Mouse (Mus musculus): ENCODE measurements around the gene 2610528J11Rik. TPM values are rescaled to one million over a fixed set of nuclear protein-coding genes. Genes with fewer than 3 reads are reported as not detected.
"Not testable (repeated sequence)": the region's sequence is repeated elsewhere in the genome, so short reads cannot be mapped to it uniquely, and the experiment has no call there.

The 2610528J11Rik gene
- polyA plus RNA-seq (2012; ENCODE audit: insufficient read depth, insufficient read length, missing spikeins): not detected in 2 replicates

DNA sequence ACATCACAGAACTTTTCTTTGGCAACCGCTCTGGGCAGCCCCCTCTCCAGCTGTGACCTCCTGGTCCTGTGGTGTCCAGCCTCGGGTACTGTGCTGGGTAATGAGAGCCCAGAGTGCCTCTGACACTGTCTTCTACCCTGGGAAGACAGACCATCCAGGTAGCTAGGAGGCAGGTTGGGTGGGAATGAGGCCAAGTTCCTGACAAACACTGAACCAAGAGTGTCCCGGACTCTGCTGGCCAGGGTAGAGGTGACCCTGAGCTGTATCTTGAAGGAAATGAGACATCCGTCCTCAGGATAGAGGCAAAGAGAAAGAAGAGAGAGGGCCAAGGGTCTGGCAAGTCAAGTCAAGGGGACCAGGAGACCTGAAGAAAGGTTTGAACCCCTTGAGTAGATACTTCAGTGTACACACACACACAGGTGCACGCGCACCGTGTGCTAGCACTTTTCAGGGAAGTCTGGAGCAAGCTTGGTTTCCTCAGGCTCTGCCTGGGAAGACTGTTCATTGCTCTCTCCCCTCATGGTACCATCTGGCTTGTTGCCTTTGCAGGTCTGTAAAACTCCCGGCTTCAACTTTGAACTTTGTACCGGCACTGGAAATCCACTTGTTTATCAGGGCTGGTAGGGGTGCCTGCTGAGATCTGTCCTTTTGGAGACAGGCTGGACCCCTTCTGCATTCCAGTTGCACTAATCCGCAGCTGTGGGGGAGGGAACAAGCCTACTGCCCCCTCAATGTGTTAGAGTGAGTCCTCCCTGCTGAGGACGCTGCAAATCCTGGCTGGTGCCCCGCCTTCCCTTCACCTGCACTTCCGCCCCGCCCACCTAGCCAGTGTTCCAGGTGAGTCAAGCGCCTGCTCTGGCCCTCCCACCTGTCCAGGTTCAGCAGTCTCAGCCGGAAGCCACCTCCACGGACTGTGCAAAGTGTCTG lies at the start of gene 2610528J11Rik:
Gene 2610528J11Rik, plus strand, starts transcription at position 592 of the 927 bp plus-strand sequence.
- TF ChIP-seq CTCF (IDR thresholded peaks at IDR 0.05; ENCODE audit: low read depth, low read length): no peak
- no peak for TF ChIP-seq POLR2A (IDR thresholded peaks at IDR 0.05; ENCODE audit: borderline replicate concordance, low read depth, low read length)
- H3K4me3 ChIP-seq (ENCODE audit: insufficient read depth, low read length): no peak within 1 kb of the TSS
- no peaks in the 10 kb centered on the region for H3K4me1 ChIP-seq (ENCODE audit: control insufficient read depth, insufficient read depth, low read length)
- H3K27ac ChIP-seq (ENCODE audit: insufficient read depth, low read depth, low read length): no peak within 1 kb of the TSS

DNA sequence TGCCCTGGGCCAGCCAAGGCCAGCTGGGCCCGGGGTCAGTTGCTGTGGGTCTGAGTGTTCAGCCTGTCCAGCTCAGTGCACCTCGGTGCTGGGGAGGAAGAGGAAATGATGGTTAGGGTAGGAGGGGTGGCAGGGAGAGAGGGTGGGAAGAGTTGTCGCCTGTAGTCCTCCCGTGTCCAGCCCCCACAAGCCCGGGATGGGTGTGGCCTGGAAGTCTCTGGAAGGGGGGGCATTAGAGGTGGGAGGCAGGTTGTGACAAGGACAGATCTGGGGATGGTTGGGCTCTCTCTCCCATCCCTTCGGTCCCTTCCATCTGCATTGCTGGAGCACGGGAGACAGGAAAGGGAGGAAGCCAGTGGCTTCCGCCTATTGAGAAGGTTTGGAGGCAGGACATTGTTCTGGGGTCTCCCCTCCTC lies 37.1 kb upstream of the 2610528J11Rik start, which contains the start of gene Tie1:
Gene Tie1, minus strand, starts transcription at position 345 of the 416 bp plus-strand sequence.
- Histone ChIP-seq H3K4me1 (ENCODE audit: control insufficient read depth, insufficient read depth, low read length) (no peaks in the 10 kb centered on the region), H3K4me3 (ENCODE audit: insufficient read depth, low read length) (no peak within 1 kb of the TSS), H3K27ac (ENCODE audit: insufficient read depth, low read depth, low read length) (no peak within 1 kb of the TSS)
- TF ChIP-seq CTCF (IDR thresholded peaks at IDR 0.05; ENCODE audit: low read depth, low read length): no peak
- TF ChIP-seq POLR2A (IDR thresholded peaks at IDR 0.05; ENCODE audit: borderline replicate concordance, low read depth, low read length): no peak

DNA sequence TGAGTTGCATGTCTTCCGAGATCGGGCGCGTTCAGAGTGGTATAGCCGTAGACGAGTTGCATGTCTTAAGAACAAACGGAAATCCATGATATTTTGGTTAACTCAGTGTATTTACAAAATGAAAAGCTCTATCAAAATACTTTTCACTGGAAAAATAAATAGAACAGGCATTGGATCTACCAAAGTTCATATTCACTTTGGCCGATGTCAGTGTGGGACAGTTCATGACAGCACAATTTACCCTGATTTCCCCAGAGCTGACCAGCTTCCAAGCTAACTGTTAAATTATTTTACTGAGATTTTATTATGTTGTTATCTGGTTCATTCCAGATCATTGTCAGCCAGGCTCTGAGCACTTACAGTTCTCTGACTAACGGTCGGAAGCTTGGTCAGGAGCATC lies 36.3 kb upstream of the 2610528J11Rik start:
- H3K4me3 ChIP-seq (ENCODE audit: insufficient read depth, low read length): no peak overlapping the region
- no peak overlapping the region for H3K27ac ChIP-seq (ENCODE audit: insufficient read depth, low read depth, low read length)
- TF ChIP-seq POLR2A (IDR thresholded peaks at IDR 0.05; ENCODE audit: borderline replicate concordance, low read depth, low read length): no peak
- no peak for TF ChIP-seq CTCF (IDR thresholded peaks at IDR 0.05; ENCODE audit: low read depth, low read length)
- H3K4me1 ChIP-seq (ENCODE audit: control insufficient read depth, insufficient read depth, low read length): no peaks in the 10 kb centered on the region

DNA sequence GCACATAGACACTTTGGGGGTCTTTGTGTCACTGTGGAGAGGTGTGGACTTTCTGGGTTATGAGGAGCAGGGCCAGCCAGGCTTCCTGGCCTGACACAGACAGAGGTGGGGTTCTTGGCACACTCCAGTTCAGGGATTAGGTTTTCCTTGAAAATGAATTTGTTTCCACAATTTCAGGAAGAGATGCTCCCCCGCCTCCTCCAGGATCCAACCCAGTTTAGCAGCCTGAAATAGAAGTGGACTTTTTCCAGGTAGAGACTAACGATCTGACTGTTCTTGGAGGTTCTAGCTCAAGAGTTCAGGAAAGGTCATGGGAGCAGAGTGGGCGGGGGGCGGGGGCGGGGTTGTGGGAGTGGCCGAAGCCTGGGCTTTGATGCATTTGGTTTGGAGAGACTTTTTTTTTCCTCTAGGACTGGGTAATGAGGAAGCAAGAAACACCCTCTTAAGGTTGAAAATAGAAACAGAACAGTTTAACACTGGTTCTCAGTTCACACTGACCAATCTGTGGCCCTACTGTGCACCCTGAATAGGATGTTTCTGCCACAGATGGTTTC lies 26.6 kb upstream of the 2610528J11Rik start:
- TF ChIP-seq POLR2A (IDR thresholded peaks at IDR 0.05; ENCODE audit: borderline replicate concordance, low read depth, low read length) (no peak), CTCF (IDR thresholded peaks at IDR 0.05; ENCODE audit: low read depth, low read length) (no peak)
- Histone ChIP-seq H3K27ac (ENCODE audit: insufficient read depth, low read depth, low read length) (no peak overlapping the region), H3K4me3 (ENCODE audit: insufficient read depth, low read length) (no peak overlapping the region)

DNA sequence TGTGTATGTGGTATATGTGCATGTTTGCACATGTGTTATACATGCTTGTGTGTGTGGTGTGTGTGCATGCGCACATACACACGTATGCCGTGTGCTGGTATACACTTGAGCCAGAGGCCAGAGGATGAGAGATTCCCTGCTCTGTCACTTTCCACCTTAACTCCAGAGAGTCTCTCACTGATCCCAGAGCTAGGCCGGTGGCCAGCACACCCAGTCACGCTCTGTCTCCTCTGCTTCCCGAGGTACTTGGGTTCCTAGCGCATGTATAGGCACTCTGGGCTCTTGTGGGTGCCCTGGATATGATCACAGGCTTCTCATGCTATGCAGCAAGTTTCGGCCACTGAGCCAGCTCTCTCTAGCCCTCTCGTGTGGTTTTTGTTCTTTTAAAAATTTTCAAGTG lies 26.0 kb upstream of the 2610528J11Rik start:
- H3K4me3 ChIP-seq (ENCODE audit: insufficient read depth, low read length): no peak overlapping the region
- TF ChIP-seq POLR2A (IDR thresholded peaks at IDR 0.05; ENCODE audit: borderline replicate concordance, low read depth, low read length) (no peak), CTCF (IDR thresholded peaks at IDR 0.05; ENCODE audit: low read depth, low read length) (no peak)
- H3K27ac ChIP-seq (ENCODE audit: insufficient read depth, low read depth, low read length): no peak overlapping the region
- no peaks in the 10 kb centered on the region for H3K4me1 ChIP-seq (ENCODE audit: control insufficient read depth, insufficient read depth, low read length)

More for the DNA sequence above, 26.6 kb upstream of the 2610528J11Rik start:
- H3K4me1 ChIP-seq (ENCODE audit: control insufficient read depth, insufficient read depth, low read length): no peaks in the 10 kb centered on the region

DNA sequence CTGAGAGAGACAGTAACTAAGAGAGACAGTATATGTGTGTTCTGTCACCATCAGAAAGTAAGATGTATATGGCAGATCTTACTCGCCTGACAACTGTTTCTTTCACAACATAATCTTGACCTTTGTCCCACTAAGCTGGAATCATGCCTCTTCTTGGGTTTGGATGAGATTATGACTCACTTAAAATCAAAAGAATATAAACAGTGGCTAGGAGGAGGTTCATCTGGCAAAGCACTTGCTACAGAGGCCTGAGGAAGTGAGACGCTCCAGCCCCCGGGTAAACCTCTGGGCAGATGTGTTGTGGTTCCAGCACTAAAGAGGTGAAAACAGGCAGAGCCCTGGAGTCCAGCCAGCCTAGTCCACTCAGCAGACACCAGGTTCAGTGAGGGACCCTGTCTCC lies 21.2 kb upstream of the 2610528J11Rik start:
- Histone ChIP-seq H3K4me1 (ENCODE audit: control insufficient read depth, insufficient read depth, low read length) (no peaks in the 10 kb centered on the region), H3K4me3 (ENCODE audit: insufficient read depth, low read length) (no peak overlapping the region), H3K27ac (ENCODE audit: insufficient read depth, low read depth, low read length) (no peak overlapping the region)
- TF ChIP-seq CTCF (IDR thresholded peaks at IDR 0.05; ENCODE audit: low read depth, low read length): no peak
- no peak for TF ChIP-seq POLR2A (IDR thresholded peaks at IDR 0.05; ENCODE audit: borderline replicate concordance, low read depth, low read length)

DNA sequence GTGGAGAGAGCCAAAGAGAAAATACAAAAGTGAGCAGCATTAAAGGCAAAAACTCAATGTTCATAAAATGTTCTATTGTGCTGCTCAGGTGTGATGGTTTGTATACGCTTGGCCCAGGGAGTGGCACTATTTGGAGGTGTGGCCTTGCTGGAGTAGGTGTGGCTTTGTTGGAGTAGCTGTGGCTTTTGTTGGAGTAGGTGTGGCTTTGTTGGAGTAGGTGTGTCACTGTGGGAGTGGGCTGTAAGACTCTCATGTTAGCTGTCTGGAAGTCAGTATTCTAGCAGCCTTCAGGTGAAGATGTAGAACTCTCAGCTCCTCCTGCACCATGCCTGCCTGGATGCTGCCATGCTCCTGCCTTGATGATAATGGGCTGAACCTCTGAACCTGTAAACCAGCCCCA lies 19.6 kb upstream of the 2610528J11Rik start:
- not testable (repeated sequence) for H3K27ac ChIP-seq (ENCODE audit: insufficient read depth, low read depth, low read length); H3K4me1 ChIP-seq (ENCODE audit: control insufficient read depth, insufficient read depth, low read length); H3K4me3 ChIP-seq (ENCODE audit: insufficient read depth, low read length)

DNA sequence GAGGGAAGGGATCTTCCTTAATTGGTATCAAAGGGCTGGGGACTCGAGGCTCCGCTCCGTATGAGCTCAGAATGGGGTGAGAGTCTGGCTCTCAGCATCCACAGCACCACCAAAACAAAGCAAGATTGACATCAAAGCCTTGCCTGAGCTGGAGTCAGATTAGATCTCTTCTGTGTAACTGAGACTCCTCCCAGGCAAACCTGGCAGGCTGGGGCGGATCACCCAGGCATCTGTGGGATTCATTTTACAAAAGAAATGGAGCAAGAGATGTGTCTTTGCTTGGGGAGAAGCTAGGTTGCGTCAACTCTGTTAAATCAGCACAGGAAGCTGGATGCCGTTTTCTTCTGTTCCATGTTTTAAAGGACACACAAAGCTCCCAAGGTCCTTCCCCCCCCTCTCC lies 17.7 kb upstream of the 2610528J11Rik start:
- no peak overlapping the region for H3K27ac ChIP-seq (ENCODE audit: insufficient read depth, low read depth, low read length)
- TF ChIP-seq CTCF (IDR thresholded peaks at IDR 0.05; ENCODE audit: low read depth, low read length) (no peak), POLR2A (IDR thresholded peaks at IDR 0.05; ENCODE audit: borderline replicate concordance, low read depth, low read length) (no peak)
- H3K4me1 ChIP-seq (ENCODE audit: control insufficient read depth, insufficient read depth, low read length): no peaks in the 10 kb centered on the region
- H3K4me3 ChIP-seq (ENCODE audit: insufficient read depth, low read length): no peak overlapping the region

DNA sequence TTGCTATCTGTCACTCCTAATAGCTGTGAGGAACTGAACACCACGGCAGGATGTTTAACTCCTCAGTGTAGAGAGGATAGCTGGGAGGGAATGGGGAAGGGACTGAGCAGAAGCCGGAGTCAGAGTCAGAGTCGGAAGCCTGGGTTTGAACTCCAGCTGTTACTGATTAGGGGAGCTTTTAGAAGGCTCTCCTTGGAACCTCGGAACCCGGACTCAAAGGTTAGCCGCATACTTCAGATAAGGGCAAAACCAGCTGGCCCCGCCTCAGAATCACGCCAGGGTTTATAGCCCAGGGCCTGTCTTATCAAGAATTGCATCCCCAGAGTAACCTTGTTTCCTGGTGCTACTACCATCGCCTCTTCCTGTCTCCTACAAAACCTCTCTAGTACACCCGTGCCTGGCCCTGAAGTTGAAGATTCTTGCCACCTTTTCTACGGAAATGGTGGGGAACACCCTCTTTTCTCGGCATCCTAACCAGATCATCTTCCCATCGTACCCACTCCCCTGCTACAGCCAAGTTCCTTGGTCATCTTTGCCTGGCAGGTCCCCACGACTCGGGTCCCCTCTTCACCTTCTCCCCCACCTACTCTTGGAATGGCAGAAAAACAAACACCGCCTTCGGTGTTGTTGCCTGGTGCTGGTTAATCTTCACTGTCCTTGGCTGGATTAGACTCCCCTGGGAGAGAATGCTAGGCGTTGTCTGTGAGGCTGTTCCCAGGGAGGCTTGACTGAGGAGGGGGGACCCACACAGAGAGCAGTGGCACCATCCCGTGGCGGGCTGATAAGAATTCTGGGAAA lies 9.9 kb upstream of the 2610528J11Rik start:
- H3K4me1 ChIP-seq (ENCODE audit: control insufficient read depth, insufficient read depth, low read length): no peaks in the 10 kb centered on the region

More for the DNA sequence above, 9.9 kb upstream of the 2610528J11Rik start:
- H3K27ac ChIP-seq (ENCODE audit: insufficient read depth, low read depth, low read length): no peak overlapping the region
- H3K4me3 ChIP-seq (ENCODE audit: insufficient read depth, low read length): no peak overlapping the region
- no peak for TF ChIP-seq POLR2A (IDR thresholded peaks at IDR 0.05; ENCODE audit: borderline replicate concordance, low read depth, low read length)
- no peak for TF ChIP-seq CTCF (IDR thresholded peaks at IDR 0.05; ENCODE audit: low read depth, low read length)

Measured in bone marrow macrophage, adult 2 months (primary cell).